Mouse (Mus musculus) testis, adult 2 months (tissue): ENCODE measurements at regions not wholly inside any gene's neighbourhood (a gene's known extent, or its start where the extent isn't known, plus 50 kb on each side); places are given as distances from the start of the nearest gene placed in this dataset.

Experiments
- H3K27ac ChIP-seq: fragments of 200-500 bp; 2 replicates; pipeline ENCODE4 v1.5.1; 2012; ENCODE audit warnings: low read depth, low read length; ENCODE audit not compliant: control insufficient read depth, insufficient read depth
- H3K27me3 ChIP-seq: fragments of 200-500 bp; 2 replicates; pipeline ENCODE4 v1.6.1; 2012; ENCODE audit warnings: mild to moderate bottlenecking, low read length, moderate library complexity; ENCODE audit not compliant: control insufficient read depth, insufficient read depth
- H3K36me3 ChIP-seq: fragments of 200-500 bp; 2 replicates; pipeline ENCODE4 v1.6.1; 2012; ENCODE audit warnings: mild to moderate bottlenecking, low read length; ENCODE audit not compliant: control insufficient read depth, insufficient read depth
- H3K4me1 ChIP-seq: fragments of 200-500 bp; 2 replicates; pipeline ENCODE4 v1.6.1; 2012; ENCODE audit warnings: low read length; ENCODE audit not compliant: control insufficient read depth, insufficient read depth
- H3K4me3 ChIP-seq: fragments of 200-500 bp; 2 replicates; pipeline ENCODE4 v1.5.1; 2012; ENCODE audit warnings: low read depth, mild to moderate bottlenecking, low read length, moderate library complexity, mixed read lengths; ENCODE audit not compliant: control insufficient read depth
- CTCF ChIP-seq: fragments of 200-500 bp; IDR thresholded peaks from 2 replicates; pipeline ENCODE4 v1.5.1; 2012; ENCODE audit warnings: low read depth, mild to moderate bottlenecking, inconsistent platforms, low read length, moderate library complexity; ENCODE audit not compliant: control insufficient read depth, insufficient read depth, insufficient replicate concordance
- POLR2A ChIP-seq: fragments of 200-500 bp; IDR thresholded peaks from 2 replicates; pipeline ENCODE4 v1.6.1; 2012; ENCODE audit warnings: low read depth, mild to moderate bottlenecking, inconsistent platforms, low read length, moderate library complexity; ENCODE audit not compliant: control insufficient read depth

DNA sequence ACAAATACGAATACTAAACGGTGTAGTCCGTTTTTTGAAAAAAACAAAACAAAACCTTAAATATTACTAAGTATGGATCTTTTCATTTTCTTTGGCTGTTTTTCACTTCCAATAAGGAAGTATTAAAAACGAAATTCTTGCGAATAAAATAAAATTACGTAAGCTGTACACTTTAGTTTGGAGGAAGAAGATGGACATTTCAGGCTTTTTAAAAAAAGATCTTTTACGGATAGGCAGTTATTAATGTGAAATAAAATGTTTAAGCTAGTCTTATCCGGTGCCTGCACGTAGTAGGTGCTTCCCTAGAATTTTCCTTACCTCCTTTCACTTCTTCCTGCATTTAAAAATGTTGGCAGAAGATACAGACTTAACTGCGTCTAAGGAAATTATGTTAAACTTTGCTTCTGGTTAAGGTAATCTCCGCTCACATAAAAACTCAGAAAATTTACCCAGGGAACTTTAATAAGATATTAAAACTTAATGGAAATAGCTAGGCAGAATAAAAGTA is 80.8 kb downstream of the Kcnrg start:
- Histone ChIP-seq H3K36me3 (no peaks in the 10 kb centered on the region), H3K4me1 (peaks cover 12% of the 10 kb centered on the region), H3K27me3 (peaks cover 7% of the 10 kb centered on the region; the same call in 1 of the 2 replicates), H3K27ac (no peak overlapping the region), H3K4me3 (no peak overlapping the region)
- TF ChIP-seq CTCF: no peak
- TF ChIP-seq POLR2A: no peak

DNA sequence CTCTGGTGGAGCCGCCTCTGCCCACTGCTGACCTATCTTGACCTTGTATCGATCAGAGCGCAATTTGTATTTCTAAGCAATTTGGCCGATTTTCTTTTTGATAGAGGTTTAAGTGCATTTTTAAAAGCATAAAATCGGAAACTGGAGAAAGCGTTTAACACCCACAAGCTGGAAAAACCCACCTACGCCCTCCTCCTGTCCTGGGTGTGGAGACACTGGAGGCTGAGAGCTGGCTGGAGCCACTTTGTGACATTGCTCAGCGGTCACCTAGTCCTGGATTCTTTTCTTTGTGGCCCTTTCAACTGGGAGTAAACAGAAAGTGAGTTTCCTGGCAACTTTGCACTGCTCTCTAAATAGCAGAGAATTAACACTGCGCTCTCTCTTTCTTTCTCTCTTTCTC is 81.4 kb downstream of the Kcnrg start:
- no peak overlapping the region for H3K27ac ChIP-seq
- no peaks in the 10 kb centered on the region for H3K36me3 ChIP-seq
- TF ChIP-seq POLR2A: no peak
- TF ChIP-seq CTCF: no peak
- no peak overlapping the region for H3K4me3 ChIP-seq
- H3K27me3 ChIP-seq: peaks cover 7% of the 10 kb centered on the region; the same call in 1 of the 2 replicates
- H3K4me1 ChIP-seq: peaks cover 9% of the 10 kb centered on the region

DNA sequence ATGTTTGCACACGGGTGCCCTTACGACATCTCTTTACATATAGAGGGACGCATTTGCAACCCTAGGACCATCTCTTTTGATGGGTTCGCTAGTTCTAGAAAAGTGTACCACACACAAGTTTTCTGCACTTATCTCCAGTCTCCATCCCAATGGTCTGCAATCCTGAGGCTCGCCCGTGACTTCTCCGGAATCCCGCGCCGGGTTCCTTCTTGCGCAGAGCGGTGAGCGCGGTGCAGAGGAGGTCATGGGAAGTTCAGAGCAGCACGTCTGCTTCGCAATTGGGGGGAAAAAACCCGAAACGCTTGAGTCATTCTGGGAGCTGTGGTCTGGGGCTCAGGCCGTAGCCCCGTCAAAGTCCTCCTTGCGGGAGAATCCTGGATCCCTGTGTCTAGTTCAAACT is 82.0 kb downstream of the Kcnrg start:
- H3K27ac ChIP-seq: no peak overlapping the region
- peaks cover 7% of the 10 kb centered on the region; the same call in 1 of the 2 replicates for H3K27me3 ChIP-seq
- H3K36me3 ChIP-seq: no peaks in the 10 kb centered on the region
- peak overlapping the region; percentile 52 for H3K4me3 ChIP-seq
- TF ChIP-seq POLR2A (no peak), CTCF (no peak)
- peaks cover 9% of the 10 kb centered on the region for H3K4me1 ChIP-seq

DNA sequence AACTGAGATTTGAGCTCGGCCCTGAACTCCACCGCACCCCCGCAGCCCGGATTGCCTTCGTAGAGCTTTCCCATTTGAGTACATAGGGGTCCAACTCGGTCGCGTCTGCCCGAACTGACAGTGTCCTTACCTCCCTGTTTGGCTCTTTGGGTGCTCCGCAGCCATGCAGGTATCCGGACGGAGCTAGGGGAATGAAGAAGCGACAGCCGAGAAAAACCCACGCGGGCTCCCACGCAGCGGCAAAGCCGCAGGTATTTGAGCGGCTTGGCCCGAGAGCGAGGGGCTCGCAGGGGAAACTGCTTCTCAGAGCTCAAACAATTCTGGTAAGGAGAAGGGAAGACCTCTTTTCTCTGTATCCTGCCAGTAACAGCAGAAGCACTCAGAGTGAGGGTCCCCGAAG is 82.5 kb downstream of the Kcnrg start:
- Histone ChIP-seq H3K27ac (no peak overlapping the region), H3K4me3 (peak overlapping the region; percentile 52), H3K27me3 (peaks cover 7% of the 10 kb centered on the region; the same call in 1 of the 2 replicates), H3K36me3 (no peaks in the 10 kb centered on the region), H3K4me1 (peaks cover 9% of the 10 kb centered on the region)
- TF ChIP-seq POLR2A (no peak), CTCF (no peak)

DNA sequence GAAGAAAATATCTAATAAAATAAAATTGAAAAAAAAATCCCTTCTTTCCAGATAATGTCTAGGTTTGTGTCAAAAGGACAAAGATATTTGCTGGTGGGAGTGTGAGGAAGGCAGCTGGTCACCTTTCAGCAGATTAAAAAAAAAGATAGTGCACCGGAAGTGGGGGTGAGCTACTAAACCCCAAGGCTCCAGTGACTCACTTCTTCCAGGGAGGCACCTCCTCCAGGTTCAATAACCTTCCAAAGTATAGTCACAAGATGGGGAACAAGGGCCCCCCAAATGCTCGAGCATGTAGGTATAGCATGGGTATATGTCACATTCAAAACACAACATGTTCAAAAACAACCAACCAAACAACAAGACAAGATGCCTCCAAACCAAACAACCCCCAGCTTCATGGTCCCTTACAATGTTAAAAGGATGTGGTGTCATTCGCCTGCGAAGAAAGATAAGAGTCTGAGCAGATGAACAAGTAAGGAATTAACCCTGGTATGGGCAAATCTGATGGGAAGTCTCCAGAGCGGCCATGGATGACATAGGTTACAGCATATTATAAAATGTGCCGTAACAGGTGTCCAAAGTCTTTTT is 84.6 kb downstream of the Kcnrg start:
- no peak overlapping the region for H3K27ac ChIP-seq
- H3K4me1 ChIP-seq: peaks cover 5% of the 10 kb centered on the region
- H3K36me3 ChIP-seq: no peaks in the 10 kb centered on the region
- H3K27me3 ChIP-seq: peaks cover 7% of the 10 kb centered on the region; the same call in 1 of the 2 replicates
- TF ChIP-seq CTCF (no peak), POLR2A (no peak)
- H3K4me3 ChIP-seq: no peak overlapping the region

DNA sequence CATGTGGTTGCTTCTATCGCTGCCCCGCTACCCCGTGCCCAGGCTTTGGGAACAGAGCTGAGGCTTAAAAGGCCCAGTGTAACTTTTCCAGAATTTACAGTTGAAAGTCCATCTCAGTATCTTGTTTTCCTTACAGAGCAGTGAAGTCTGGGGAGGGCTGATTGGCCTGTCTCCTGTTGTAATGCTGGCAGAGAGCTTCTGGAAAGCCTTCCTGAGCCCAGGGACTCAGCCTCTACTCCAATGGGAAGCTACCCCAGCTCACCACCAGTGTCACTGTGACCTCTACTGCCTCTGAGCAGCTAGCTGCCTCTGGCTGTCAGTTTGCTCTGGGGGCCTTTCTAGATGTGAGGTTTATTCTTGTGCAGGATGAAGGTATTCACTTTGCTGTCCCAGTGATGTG is 87.5 kb downstream of the Kcnrg start:
- Histone ChIP-seq H3K36me3 (no peaks in the 10 kb centered on the region), H3K4me1 (no peaks in the 10 kb centered on the region), H3K4me3 (no peak overlapping the region), H3K27ac (no peak overlapping the region), H3K27me3 (no peaks in the 10 kb centered on the region)
- TF ChIP-seq CTCF: no peak
- no peak for TF ChIP-seq POLR2A

DNA sequence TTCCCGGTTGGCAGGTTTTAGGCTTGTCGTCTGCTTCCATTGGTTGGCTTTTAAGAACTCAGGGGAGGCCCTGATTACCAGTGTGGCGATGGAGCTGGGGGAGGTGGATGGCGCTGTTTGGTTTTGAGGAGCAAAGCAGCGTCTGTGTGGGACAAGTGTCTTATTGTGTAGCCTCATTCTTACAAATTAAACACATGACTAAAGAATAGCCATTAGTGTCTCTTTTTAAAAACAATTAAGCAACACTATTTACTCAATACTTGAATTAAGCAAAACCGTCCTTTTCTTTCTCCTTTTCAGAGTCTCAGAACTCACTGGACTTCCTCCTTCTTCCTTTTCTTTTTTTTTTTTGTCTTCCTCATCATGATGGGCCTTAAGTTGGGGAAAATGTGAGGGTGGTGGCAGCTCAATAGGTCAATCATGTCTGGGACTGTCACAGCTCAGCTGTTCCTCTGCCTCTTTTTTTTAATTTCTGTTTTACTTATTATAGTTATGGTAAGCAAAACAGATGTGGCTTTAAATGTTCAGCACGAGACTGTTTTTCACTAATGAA is 89.1 kb downstream of the Kcnrg start:
- no peak overlapping the region for H3K27ac ChIP-seq
- no peaks in the 10 kb centered on the region for H3K4me1 ChIP-seq
- no peaks in the 10 kb centered on the region for H3K27me3 ChIP-seq
- no peak overlapping the region; the same call in 1 of the 2 replicates for H3K4me3 ChIP-seq
- no peaks in the 10 kb centered on the region for H3K36me3 ChIP-seq
- TF ChIP-seq CTCF (no peak), POLR2A (no peak)
